Mouse (Mus musculus) ovary, postnatal 10 days (tissue): ENCODE measurements around the gene Ctnnd2.

Source experiments
- DNase-seq: peaks from one replicate; pipeline ENCODE4 v3.0.0; 2022; ENCODE audit warnings: low spot score

Gene Ctnnd2

DNA sequence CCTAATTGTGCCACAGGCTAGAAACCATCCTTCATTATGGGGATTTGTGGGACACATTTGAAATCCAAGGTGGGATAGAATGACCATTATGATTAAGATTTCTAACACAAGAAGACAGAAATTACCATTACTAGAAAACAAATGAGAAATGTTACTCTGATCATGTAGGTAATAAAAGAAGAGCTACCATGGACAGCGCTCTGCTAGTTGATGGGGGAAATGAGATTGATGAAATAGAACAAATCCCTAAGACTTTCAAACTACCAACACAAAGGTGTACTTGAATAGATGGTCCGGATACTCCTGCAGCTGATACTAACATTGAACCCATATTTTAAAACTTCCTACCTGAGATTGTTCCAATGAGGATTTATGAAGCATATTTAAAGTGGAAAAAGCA, 68.5 kb downstream of the Ctnnd2 start:
- DNase-seq: no peak

DNA sequence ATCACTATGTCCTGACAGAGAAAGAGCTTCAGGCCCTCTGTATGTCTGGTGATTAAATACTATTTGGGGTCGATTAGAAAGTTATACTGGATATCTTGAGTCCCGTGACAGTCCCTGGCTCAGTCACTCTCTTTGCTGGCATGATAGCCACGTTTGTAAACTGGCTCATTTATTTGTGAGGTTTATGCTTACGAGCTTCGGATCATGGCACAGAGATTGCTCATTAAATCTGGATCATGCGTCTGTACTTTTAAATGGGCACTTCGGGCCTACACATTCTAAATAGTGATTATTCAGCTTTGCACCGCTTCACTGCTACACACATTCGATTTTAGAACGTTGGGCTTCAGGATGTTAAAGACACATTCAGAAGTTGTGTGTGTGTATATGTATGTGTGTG, 96.4 kb downstream of the Ctnnd2 start:
- no peak for DNase-seq

DNA sequence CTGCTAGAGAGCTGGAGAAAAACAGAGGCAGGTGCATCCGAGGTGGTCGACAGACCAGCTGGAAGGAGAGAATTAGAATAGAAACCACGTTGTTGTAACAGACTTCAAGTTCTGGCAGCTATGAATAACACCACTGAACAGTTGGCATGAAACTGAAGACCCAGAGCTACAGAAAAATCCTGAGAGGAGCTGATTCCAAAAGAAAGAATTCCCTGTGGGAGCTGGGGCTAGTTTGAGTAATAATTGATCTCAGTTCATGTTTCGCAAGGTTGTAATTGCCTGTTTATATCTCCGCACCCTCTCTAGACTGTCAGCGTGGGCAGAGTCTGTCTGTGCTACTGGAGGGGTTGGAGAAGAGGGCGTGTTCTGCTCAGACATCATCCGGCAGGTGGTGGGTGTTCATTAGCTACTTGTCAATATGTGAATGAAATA, 98.8 kb downstream of the Ctnnd2 start:
- DNase-seq: no peak

DNA sequence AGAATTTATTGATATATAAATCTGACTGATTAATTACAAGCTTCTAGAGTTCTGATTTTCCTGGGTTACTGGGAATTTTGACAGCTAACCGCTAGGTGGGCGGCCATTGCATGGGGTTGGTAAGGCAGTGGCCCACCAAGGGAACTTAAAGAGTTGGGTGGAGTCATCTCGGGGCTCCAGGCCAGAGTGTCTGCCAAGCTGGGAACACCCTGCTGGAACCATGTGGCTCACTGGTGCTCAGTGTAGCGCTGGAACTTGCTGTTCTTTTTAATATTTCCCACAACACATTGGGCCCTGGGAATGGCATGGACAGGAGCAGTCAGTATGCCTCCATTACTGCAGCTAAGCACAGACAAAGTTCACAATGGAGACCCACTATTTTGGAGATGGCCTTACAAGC, 99.9 kb downstream of the Ctnnd2 start:
- DNase-seq: no peak

DNA sequence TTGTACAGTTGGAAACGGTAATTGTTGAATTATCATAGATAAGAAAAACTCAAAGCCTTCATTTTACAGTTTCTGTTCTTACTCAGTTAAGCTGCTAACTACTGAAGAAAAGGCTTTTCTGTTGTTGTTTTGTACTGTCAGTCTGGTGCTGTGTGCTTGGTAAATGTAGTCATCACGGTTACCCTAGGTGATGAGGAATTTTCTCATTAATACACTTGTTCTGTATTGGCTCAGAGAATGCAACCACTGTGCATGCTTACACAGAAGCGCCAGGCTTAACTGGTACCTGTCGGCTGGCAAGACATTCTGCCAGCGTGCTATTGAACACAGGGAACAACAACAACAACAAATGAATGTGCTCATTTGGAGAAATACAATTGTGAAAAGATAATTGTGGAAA, 103.3 kb downstream of the Ctnnd2 start:
- no peak for DNase-seq

DNA sequence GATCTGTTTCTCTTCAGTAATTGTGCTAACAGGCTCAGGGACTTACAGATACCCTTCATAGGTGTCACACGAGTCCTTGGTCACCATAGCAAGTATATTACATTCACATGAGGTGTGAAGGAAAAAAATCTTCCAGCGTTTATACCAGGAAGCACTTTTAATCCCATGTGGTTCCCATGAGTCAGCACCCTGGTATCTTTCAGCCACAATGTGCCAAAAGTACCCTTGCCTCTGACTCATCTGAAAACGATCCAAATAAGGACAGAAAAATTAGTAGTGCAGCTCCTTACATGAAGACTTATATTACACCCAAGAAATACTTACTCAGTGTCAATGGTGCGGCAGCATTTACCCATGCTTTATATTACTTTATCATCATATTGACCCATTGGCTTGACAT, 104.3 kb downstream of the Ctnnd2 start:
- DNase-seq: no peak

DNA sequence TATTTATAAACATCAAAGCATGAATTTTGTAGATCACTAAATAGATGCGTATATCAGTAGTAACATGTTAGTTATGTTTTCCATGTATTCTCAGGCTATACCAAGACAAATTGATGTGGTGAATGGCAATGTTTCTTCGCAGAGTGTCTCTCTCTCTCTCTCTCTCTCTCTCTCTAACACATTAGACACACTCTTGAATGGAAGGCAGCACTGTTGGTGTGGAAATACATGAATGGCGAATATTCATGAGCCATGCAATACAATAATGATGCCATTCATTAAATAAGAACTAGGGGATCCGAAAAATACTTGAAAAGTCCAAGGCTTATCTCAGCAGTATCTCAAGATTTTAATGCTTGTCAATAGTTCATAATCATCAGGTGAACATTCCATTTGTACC, 106.2 kb downstream of the Ctnnd2 start:
- DNase-seq: no peak

DNA sequence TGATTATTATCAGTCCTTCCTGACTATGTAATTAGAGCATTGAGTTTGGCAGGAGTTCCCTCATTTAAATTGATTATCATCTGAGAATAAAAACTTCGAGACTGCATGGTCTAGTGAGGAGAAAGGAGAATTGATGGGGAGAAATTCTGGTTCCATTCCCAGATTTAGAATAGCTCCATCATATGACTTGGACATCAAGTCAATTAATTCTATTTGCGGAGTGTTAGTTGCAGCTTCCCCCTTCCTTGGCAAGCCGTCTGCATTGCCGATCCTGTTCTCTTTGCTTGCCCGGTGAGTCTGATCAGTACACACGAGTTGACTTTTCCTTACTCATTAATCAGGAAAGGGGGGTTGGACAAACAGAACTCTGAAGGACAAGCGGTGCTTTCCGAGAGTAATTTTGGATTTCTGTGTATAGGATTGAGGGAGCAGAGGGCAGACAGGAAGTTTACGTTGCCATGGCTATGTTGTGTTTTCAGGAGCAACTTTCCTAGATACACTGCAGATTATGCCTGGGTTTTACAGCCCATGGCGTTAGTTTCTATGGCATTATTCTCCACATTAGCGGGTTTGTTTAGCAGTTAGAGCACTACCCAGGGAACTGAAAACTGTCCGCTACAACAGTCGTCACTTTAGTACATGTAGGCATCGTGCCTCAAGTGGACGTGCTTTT, 113.3 kb downstream of the Ctnnd2 start:
- DNase-seq: no peak

DNA sequence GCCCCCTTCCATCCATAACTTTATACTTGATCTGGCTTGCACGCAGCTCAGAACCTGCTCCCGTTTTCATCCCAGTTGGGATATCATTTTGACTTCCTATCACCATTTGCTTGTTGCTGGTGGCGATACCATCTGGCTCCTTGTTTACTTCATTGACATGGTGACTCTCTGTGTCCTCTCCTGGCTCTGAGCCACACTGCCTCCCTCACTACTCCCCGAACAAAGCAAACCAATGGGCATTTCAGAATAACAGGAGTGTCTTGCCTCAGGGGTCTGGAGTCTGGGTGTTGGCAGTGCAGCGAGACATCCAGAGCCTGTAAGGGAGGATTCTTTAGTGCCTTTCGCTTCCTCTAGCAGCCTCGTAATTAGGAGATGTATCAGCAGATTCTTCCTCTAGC, 113.9 kb downstream of the Ctnnd2 start:
- DNase-seq: no peak

DNA sequence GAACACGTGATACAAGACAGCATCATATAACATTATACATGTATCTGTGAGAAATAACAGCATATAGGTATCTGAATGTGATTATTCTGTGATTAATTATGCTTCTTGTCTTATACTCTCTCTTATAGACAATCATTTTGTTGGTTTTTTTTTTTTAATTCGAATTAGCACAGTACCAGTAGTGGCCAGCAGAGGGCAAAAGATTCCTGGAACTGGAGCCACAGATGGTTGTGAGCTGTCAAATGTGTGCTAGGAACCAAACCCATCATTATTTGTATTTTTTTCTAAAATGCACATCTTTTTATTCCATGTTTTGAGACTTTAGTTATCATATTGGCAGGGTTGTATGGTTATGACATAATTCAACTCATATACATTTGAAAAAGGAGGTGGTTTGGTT, 130.4 kb downstream of the Ctnnd2 start:
- no peak for DNase-seq

DNA sequence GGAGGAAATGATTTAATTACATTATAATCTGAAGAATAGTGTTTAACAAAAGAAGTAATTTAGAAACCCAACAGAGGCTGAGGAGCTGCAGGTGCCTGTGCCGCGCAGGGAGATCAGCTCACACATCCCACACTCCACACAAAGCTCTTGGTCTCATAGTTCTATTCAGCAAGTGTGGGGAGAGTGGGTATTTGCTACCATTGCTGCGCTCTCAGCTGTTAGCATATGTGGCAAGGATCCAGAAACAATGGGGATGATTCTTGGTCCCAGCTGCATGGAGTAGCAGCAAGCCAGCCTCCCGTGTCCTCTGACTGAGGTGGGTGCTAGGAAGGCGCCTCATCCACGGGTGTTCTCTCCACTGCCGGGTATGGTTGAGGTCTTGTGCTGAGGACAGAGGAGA, 134.0 kb downstream of the Ctnnd2 start:
- DNase-seq: no peak

DNA sequence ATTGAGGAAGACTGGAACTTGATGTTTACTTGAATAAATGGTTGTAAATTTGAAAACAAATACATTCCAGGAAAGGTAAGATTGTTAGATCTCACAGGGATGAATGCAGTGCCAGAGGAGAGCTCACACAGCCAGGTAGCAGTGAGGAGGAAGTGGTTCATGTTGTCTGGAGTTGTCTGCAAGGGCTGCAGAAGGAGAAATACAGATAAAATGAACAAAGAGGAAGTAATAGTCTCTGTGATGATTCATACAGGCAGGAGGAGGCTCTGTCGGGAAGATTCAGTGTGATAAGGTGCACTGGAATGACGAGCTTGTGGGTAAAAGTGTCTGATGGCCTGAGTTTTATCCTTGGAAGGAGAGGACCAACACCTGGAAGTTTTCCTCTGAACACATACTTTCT, 150.2 kb downstream of the Ctnnd2 start:
- no peak for DNase-seq

DNA sequence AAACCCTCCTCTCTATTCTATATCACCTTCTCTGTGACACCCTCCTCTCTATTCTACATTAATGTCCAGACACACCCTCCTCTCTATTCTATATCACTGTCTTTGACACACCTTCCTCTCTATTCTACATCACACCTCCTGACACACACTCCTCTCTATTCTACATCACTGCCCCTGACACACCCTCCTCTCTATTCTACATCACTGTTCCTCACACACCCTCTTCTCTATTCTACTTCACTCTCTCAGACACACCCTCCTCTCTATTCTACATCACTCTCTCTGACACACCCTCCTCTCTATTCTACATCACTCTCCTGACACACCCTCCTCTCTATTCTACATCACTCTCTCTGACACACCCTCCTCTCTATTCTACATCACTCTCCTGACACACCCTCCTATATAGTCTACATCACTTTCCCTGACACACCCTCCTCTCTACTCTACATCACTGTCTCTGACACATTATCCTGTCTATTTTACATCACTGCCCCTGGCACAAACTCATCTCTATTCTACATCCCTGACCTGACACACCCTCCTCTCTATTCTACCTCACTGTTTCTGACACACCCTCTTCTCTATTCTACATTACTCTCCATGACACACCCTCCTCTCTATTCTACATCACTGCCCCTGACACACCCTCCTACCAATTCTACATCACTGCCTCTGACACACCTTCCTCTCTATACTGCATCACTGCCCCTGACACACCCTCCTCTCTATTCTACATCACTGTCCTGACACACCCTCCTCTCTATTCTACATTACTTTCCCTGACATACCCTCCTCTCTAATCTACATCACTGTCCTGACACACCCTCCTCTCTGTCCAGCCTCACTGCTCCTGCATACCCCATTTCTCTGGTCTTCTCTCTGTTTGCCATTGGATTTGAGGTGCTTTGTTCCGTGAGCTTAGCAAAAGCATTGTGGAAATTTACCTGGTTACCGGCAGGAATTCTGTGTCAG, 161.2 kb downstream of the Ctnnd2 start:
- DNase-seq: no peak

DNA sequence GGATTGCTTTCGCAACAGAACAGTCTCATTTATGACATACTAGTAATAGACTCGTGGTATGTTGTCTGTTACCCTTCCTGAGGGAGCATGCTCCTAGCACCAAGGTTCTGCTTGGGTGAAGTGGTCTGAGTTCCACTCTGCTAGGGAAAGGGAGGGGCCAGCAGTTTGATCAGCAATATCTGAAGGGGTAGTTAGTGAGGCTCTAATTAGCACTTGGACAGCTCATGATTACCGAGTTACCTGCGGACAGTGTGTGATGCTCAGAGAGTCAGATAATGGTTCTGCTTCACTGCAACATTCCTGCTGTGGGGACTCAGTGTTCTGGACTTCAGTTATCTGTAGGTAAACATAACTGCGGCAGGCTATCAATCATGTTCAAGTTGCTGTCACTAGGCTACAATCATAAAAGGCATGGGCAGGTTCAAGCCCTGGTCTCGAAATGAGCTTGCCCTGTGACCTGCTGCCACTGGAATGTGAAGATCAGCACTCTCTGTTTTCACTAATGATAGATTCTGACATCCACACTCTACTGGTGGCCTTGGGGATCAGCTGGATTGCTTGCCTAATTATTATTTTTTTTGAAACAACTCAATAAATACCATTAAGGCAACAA, 166.3 kb downstream of the Ctnnd2 start:
- DNase-seq: no peak

DNA sequence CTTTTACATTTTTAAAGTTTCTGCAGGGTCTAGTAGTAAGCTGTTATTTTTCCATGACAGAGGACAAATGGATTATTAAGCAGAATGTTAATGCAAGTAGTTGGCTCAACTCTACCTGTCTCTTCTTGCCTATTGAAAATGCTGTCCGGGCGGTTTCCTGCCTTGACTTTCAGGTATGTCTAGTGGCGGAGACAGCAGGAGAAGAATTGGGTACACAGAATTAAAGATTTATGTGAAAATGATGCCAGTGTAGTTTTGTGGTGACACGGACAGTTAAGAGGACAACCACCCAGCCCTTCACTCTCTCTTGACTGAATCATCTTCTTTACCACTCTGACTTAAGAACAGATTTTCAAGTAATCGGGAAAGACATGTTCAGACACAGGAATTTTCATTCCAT, 173.4 kb downstream of the Ctnnd2 start:
- no peak for DNase-seq

DNA sequence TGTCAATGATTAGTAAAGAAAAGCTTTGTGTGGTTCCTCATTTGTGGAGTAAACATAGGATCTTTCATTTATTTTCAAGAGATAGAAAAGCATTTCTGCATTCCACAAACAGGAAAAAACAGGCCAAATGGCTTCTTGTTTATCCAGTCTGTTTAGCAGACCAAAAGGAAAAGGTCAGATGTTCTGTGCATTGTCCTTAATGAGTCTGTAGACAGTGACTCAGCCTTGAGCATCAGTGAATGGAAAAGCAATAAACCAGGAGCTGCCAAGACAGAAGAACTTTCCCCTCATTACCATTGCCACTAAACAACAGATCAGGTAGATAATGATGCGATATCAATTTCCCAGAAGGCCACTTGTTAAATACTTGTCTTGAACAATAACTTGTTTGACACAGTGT, 192.1 kb downstream of the Ctnnd2 start:
- no peak for DNase-seq

DNA sequence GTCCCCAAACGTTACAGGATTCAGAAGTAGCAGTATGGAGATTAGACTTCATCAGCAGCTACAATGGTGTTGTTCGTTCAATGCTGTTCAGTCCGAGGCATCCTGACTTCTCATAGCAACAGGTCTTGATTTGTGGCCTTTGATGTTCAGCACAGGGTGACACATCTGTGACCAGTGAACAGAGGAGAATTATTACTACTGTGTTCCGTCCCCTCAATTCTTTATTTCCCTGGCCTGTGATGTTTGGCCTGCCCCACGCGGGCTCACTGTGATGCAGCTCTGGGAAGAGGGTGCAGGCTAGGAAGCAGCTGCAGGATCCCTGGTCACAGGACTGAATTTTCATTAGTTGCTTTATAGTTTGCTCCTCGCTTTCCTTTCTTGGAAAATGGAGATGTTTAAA, 197.6 kb downstream of the Ctnnd2 start:
- DNase-seq: no peak

DNA sequence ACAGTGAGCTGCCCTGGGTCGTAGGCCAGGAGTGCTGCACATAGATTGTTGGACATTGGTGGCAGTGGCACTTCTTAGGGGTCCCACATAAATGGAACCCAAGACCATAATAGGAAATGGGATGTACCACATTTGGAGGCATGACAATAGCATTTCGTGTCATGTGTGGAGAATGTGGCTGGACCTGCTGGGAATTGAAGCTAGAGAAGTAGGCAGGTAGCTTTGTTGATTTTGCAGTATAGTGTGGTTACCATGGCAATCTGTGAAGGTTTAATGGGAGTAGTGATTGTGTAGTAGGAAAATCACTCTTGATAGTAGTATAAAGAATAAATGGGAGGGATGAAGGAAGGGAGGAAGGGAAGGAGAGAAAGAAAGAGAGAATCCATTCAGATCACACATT, 198.8 kb downstream of the Ctnnd2 start:
- DNase-seq: no peak

DNA sequence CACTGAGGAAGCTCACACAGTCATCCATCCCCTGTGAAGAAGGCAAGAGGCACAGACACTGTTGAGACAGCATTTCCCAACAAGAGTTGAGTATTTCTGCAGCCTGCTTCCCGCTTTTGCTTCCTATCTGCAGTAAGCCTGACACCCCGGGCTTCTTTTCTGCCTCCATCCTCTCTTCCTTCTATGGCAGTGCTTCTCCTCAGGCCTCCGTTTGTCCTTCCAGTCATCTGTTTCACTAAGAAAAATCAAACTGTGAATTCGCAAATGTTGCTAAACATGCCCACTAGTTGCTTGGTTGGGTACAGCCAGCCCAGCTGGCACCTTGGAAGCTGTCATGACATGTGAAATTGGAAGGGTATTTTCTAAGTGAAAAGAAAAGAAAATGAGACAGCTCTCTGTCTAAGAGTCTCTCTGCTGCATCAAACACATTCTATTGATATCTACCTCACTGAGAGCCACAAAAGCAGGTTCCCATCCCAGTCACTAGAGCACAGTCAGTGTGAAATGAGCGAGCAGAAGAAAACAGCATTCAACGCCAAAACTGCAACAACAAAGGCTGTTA, 201.3 kb downstream of the Ctnnd2 start:
- no peak for DNase-seq

DNA sequence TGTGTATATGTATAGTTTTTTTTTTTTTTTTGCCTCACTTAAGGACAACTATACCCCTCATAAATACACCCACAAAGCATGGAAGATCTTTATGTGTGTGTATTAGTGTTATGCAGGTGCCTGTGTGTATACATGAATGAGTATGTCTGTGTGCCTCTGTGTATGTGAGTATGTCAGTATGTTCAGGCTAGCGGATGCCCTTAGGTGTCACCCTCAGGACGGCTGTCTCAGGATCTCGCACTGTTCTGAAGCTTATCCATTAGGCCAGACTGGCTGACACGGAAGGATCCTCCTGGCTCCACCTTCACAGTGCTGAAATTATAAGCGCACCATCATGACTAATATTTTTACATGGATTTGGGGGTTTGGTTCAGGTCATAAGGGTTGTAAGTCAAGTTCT, 202.5 kb downstream of the Ctnnd2 start:
- DNase-seq: no peak

DNA sequence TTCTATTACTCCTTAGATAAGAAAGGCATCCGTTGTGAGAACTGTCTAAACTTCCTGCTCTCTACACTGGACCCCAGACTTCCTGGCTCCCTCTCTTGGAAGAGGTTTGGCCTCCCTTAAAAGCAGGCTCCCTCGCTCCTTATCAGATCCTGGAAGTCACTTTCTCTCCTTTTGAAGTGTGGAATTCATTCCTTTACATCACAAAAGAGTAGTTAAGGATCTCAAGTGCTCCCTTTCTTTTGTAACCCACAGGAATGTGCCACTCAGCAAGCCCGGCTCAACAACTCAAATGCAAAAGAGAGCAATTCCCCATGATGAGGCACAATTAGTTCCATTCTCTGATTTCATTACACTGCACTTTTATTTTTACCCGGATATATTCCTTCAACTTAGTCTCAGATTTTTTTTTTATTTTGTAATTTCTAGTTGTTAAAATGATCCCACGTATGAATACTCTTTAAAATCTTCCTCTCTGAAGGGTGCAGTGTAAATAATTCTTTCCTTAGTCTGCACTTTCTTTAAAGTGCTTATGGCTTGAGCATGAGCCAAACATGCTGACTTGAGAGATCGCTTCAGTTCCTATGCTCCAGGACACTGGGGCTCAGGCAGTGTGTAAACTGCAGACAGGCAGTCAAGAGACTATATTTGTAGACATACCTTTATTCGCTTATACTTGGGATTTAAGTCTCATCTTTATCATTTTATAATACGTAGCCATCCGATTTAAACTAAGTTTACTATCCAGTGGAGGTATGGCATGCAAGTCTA, 210.9 kb downstream of the Ctnnd2 start:
- no peak for DNase-seq

DNA sequence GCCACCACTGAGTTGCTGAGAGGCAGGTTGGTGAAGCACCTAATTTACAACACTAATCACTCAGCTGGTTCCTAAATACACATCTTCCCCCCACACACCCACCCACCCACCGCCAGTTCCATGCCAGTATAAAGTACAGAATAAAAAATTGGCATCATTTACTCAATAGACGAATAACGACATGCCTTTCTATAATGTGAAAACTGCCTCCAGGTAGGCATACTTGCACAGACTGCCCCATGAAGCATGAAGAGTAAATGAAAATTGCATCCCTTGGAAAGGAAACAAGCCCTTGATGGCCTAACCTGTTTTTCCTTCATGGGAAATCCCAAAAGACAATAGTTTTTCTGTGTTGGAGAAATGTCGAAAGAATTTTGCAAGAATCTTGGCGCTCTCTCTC, 212.0 kb downstream of the Ctnnd2 start:
- no peak for DNase-seq
